Mouse (Mus musculus): ENCODE results near the gene Gps2.

DNA sequence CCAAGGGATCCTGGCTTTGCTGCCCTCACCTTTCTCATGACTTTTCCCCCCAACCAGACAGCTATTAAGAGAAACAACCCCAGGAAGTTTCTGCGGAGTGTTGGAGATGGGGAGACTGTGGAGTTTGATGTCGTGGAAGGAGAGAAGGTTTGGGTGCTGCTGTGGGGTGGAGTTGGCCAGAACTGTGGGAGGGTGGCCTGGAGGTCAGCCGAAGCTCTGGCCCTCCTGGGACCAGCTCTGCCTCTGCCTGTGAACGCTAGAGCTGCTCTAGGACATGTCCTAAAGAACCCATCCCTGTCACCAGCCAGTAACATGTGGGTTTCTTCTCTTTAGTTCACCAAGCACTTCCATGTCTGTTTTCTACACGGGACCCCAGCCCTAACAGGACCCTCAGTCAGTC is 25.5 kb downstream of the Gps2 start:
- TF ChIP-seq CTCF (IDR thresholded peaks at IDR 0.05; ENCODE audit: low read depth), result no peak
- TF ChIP-seq EP300 (IDR thresholded peaks at IDR 0.05; ENCODE audit: low read depth), result no peak
